Mouse (Mus musculus) midbrain, embryonic 12.5 days (tissue): ENCODE measurements around the gene Smad5. TPM values are rescaled to one million over a fixed set of nuclear protein-coding genes. Genes with fewer than 3 reads are reported as not detected.

Source experiments
- ATAC-seq: fragments of 200-750 bp; cut with Nextera tagmentation; 2 replicates; pipeline ENCODE4 v1.8.0; 2017; ENCODE audit warnings: low read depth, moderate TSS enrichment, moderate library complexity; ENCODE audit not compliant: low FRiP score
- H3K27ac ChIP-seq: fragments of 300-500 bp; sonication (generic); replicated peaks from 2 replicates; pipeline ENCODE4 v1.5.1; 2016; ENCODE audit warnings: mild to moderate bottlenecking
- H3K27me3 ChIP-seq: fragments of 300-500 bp; sonication (generic); 2 replicates; pipeline ENCODE4 v1.6.1; 2016; ENCODE audit warnings: mild to moderate bottlenecking
- H3K36me3 ChIP-seq: fragments of 300-500 bp; sonication (generic); 2 replicates; pipeline ENCODE4 v1.6.1; 2016
- H3K4me1 ChIP-seq: fragments of 300-500 bp; sonication (generic); 2 replicates; pipeline ENCODE4 v1.6.1; 2016
- H3K4me2 ChIP-seq: fragments of 300-500 bp; sonication (generic); replicated peaks from 2 replicates; pipeline ENCODE4 v1.6.1; 2016; ENCODE audit warnings: mild to moderate bottlenecking, moderate library complexity
- H3K4me3 ChIP-seq: fragments of 300-500 bp; sonication (generic); 2 replicates; pipeline ENCODE4 v1.5.1; 2016; ENCODE audit warnings: mild to moderate bottlenecking
- H3K9ac ChIP-seq: fragments of 300-500 bp; sonication (generic); replicated peaks from 2 replicates; pipeline ENCODE4 v1.6.1; 2016; ENCODE audit warnings: mild to moderate bottlenecking, moderate library complexity
- H3K9me3 ChIP-seq: fragments of 300-500 bp; sonication (generic); 2 replicates; pipeline ENCODE4 v1.6.1; 2016; ENCODE audit warnings: mild to moderate bottlenecking
- WGBS: fragments of 180-500 bp; shearing (Covaris S2); methylation state at CpG from one replicate; pipeline ENCODE4 v1.1.7; 2016; 5-methylcytosine and 5-hydroxymethylcytosine counted together
- polyA plus RNA-seq: library from polyadenylated mRNA; unstranded; fragments of >200 nt; fragmentation: Nextera tagmentation; extraction: Ambion mirVana; gene quantifications from 2 replicates; pipeline ENCODE4 v1.2.1, GENCODE M21; 2016

Gene Smad5
- polyA plus RNA-seq, 1 experiment from 2014 or later = 38.3 TPM

GRCm38 (mm10) chr13:56790683-56791082, 87.9 kb downstream of the Smad5 start:
- ATAC-seq = no peak
- H3K4me2 ChIP-seq = no peak overlapping the region
- WGBS = 85% methylated on average over 3 of the region's 3 CpGs
- H3K4me1 ChIP-seq = peaks cover 22% of the 10 kb centered on the region
- no peaks in the 10 kb centered on the region for H3K36me3 ChIP-seq
- no peak overlapping the region for H3K27ac ChIP-seq
- H3K4me3 ChIP-seq = no peak overlapping the region
- H3K27me3 ChIP-seq = peaks cover 17% of the 10 kb centered on the region
- no peak overlapping the region for H3K9ac ChIP-seq
- no peaks in the 10 kb centered on the region for H3K9me3 ChIP-seq

Other genes with a start within 250 kb of the Smad5 start
- gene Il9, start 220.8 kb upstream of the Smad5 start, polyA plus RNA-seq = not detected in 2 replicates
- 2.4 TPM in 2 replicates for gene Fbxl21, start 180.5 kb upstream of the Smad5 start, polyA plus RNA-seq
- gene Lect2, start 154.5 kb upstream of the Smad5 start, polyA plus RNA-seq = not detected in 2 replicates
- 15.3 and 27.3 TPM in 2 replicates for gene Tgfbi, start 93.5 kb upstream of the Smad5 start, polyA plus RNA-seq
- gene Gm45623, start 50.8 kb downstream of the Smad5 start, polyA plus RNA-seq = 0.16 and 0.32 TPM in 2 replicates
- gene Trpc7, start 193.0 kb downstream of the Smad5 start, polyA plus RNA-seq = 0.32 and 0.38 TPM in 2 replicates